Mouse (Mus musculus) layer of hippocampus, adult 2 months (tissue): ENCODE data around the gene Ddt. TPM values are rescaled to one million over a fixed set of nuclear protein-coding genes. Genes with fewer than 3 reads are reported as not detected.
A peak's percentile ranks its signal among the peaks of the same experiment; 100 is the strongest.

Source experiments
- DNase-seq, 2 experiments: peaks; one replicate each; pipeline ENCODE4 v3.0.0; 2022; ENCODE audit warnings: low spot score in 2 of 2
- H3K27ac ChIP-seq: fragments of 200-600 bp; 2 replicates; pipeline ENCODE4 v1.8.1; 2022
- H3K4me3 ChIP-seq: fragments of 200-600 bp; 2 replicates; pipeline ENCODE4 v1.8.1; 2022; ENCODE audit warnings: mild to moderate bottlenecking
- CTCF ChIP-seq: fragments of 200-600 bp; conservative IDR thresholded peaks from 2 replicates; pipeline ENCODE4 v1.8.1; 2022; ENCODE audit warnings: antibody characterized with exemption, mild to moderate bottlenecking, moderate library complexity
- long read RNA-seq, 2 experiments: library from polyadenylated mRNA; stranded (forward); transcript quantifications; one replicate each; pipeline ENCODE4 v2.0.0; 2021; ENCODE audit warnings: borderline mapping rate in 2 of 2
- total RNA-seq, 2 experiments: library from RNA; stranded (reverse); gene quantifications; 2 replicates each; pipeline ENCODE4 v1.2.3; 2021

Ddt gene
- 10 to 100 TPM; 42.3 to 46.4 TPM for total RNA-seq
- long read RNA-seq, experiment 1, transcript Ddt-201 (3 exons, 649 nt), result major isoform, 12 of 12 reads
- long read RNA-seq, experiment 1, partial matches to known transcripts, result 0 of 12 reads
- long read RNA-seq, experiment 1, other reads (novel, unspliced or antisense), result 0 of 12 reads
- long read RNA-seq, experiment 2, transcript Ddt-201 (3 exons, 649 nt), result major isoform, 14 of 18 reads
- long read RNA-seq, experiment 2, partial matches to known transcripts, result 0 of 18 reads
- long read RNA-seq, experiment 2, other reads (novel, unspliced or antisense), result 4 of 18 reads

DNA sequence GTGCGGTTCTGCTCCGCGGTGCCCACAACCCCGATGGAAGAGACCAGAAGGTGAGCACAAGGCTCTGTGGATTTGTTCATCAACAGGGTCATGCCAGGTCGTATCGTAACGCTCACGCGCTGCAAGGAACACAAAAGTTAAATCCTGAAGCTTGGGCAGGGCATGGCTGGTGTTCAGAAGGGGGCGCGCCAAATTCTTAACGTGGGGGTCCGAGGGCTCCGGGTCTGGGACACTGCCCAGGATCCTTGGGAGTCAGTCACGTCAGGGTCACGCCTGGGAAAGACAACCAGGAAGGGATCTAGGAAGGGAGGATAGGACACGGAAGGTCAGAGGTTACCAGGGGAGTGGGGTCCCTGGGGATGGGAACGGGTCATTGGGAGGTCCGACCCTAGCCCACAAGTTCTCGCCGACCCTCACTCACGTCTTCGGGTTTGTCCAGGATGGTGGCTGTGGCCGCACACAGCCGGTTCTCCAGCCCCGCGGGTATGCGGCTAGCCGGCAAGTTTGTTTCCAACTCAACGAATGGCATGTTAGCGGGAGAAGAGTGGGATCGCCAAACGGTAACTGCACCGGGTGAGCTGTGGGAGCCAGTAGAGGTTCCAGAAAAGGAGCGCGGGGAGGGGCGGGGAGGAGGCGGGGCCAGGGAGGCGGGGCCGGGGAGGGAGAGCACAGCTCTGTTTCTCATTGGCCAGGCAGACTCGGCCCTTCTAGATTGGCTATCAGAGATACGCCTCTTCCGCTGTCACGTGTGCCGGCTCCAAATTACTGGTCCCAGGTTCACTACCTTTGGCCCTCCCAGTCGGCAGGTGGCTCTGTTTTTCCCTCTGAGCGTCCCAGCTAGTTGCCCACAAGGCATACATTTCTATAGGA is at the start of gene Ddt:
TSS of gene Ddt (minus strand) at position 620 of the 870 bp plus-strand sequence.
- peak within 1 kb of the TSS; percentile 75 for H3K4me3 ChIP-seq
- peak; percentile 83 to 88 for DNase-seq
- H3K27ac ChIP-seq, result peak within 1 kb of the TSS; percentile 85
- peak; percentile 54 for TF ChIP-seq CTCF

GRCm38 (mm10) chr10:75822443-75822842 is 49.2 kb upstream of the Ddt start, which contains the start of gene Gstt4:
Gstt4 (minus strand) TSS chr10:75822543.
- DNase-seq, result no peak
- Histone ChIP-seq H3K4me3 (no peak within 1 kb of the TSS), H3K27ac (no peak within 1 kb of the TSS)
- no peak for TF ChIP-seq CTCF

DNA sequence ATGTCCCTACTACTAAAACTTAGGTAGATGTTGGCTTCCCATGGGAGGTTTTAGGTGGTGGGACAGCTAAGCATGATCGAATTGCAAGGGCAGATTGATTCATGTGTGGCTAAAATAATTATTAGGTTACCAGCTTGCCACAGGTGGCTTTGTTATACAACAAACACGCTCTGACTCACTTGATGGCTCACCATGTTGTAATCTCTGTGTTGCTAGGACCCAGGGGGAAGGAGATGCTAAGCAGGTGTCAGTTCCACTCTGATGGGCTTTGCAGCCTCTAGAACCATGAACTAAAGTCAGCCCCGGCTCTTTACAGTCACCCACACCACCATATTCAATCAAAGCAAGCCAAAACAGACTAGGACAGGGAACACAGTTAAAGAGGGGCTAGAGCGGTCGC is 46.7 kb upstream of the Ddt start:
- no peak for DNase-seq
- no peak for TF ChIP-seq CTCF
- no peak overlapping the region for H3K4me3 ChIP-seq

DNA sequence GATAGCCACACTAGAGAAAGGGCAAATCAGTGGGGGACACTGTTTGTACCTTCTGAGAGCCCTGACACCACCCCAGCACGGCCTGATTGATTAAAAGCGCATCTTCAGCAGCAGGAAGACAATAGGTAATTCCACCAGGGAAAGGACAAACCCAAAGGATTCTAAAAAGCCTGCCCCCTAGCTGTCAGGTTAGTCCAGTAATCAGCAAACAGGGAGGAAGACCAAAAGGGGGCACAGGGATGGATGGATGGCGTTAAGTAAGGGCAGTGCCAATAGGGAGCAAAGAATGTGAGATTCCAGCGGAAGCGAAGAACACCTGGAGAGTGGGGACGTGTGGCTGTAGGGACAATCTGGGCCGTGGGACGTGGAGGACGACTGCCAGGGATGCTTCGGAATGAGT is 45.4 kb upstream of the Ddt start:
- peak; percentile 55 for TF ChIP-seq CTCF
- Histone ChIP-seq H3K27ac (no peak overlapping the region), H3K4me3 (no peak overlapping the region)
- DNase-seq, result no peak

More for the DNA sequence above, 46.7 kb upstream of the Ddt start:
- H3K27ac ChIP-seq, result no peak overlapping the region

DNA sequence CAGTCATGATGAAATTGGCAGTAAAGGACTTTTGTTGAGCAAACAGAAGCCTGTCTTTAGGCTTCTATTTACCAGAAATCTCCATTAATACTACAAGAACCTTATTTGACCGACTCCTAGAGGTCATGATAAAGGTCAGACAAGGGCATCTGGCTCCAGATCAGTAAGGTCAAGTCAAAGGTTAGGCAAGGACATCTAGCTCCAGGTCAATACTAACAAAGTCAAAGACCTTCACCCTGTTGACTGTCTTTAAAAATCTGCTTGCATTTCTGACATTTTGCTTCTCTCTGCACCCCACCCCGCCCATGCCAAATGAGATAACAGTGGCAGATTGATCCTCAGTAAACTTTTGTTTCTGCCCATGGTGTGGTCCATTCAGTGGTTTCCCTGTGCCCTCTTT is 31.0 kb upstream of the Ddt start:
- TF ChIP-seq CTCF, result no peak
- no peak for DNase-seq
- Histone ChIP-seq H3K4me3 (no peak overlapping the region), H3K27ac (no peak overlapping the region)

GRCm38 (mm10) chr10:75798176-75798696 is 25.0 kb upstream of the Ddt start, which contains the start of gene Gstt1:
Gstt1 (minus strand) TSS chr10:75798584.
- Histone ChIP-seq H3K4me3 (peak within 1 kb of the TSS; percentile 65), H3K27ac (peak within 1 kb of the TSS; percentile 83)
- peak in 1 of 2 experiments; percentile 15 for DNase-seq
- no peak; the same call in 1 of the 2 replicates for TF ChIP-seq CTCF

DNA sequence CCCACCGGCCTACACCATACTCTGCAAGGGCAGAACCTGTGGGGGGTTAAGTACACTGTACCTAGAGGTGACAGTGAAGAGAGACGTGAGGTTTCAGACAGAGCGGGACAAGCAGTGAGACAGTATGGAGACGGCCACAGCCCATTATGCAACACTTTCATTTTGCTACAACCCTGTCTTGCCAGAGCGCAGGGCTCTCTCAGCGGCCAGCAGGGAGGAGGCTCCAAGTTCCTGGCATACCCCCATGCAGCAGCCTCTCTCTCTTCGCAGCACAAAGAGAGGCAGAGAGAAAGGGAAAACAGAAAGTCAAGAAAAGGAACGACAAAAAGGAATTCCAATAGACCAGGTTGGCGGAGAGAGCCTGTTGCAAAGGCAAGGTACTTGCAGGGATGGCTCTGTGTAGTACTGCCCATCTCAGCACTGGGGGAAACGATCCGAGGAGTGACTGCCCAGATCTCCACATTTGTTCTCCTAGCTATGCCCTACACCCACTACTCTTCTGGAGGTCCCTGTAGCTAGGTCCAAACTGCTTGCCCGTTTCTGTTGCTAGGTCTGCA is 24.5 kb upstream of the Ddt start:
- H3K4me3 ChIP-seq, result peak overlapping the region; percentile 65
- H3K27ac ChIP-seq, result peak overlapping the region; percentile 83
- TF ChIP-seq CTCF, result no peak
- DNase-seq, result peak in 1 of 2 experiments; percentile 24

DNA sequence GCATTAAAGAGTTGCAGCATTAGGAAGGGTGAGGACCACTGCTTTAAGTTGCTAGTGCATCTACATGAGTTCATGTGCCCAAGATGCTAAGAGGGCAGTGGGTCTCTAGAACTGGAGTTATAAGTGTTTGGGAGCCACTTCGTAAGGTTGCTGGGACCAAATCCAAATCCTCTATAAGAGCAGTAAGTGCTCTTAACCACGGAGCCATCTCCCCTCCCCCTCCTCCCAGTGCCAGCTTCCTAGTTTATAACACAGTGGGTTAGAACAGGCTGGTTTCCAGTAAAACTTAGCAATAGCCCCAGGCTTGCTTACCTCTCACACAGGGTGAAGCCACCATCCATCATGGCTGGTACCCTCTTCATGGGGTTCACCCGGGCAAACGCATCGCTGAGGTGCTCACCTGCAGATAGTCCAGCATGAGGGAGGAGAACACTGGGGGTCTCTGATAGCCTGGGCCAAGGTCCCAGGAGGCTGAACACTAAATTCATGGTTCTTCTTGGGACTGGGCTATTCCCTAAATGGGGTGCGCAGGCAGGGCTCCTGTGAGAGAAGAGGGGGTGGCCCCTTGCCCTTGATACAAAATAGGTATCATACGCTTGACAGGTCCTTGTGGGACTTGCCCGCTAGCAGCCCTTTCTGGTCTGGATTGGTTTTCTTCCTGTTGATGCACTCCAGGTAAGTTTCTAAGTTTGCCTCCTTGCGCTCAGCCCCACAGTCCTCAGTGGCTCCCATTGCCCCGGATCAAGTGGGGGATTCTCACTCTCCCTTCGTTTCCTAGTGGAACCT is 23.7 kb upstream of the Ddt start:
- no peak for TF ChIP-seq CTCF
- H3K4me3 ChIP-seq, result peak overlapping the region; percentile 65; the same call in 1 of the 2 replicates
- H3K27ac ChIP-seq, result no peak overlapping the region
- no peak for DNase-seq

GRCm38 (mm10) chr10:75794880-75795279 is 21.7 kb upstream of the Ddt start:
- H3K27ac ChIP-seq, result no peak overlapping the region
- H3K4me3 ChIP-seq, result no peak overlapping the region
- no peak for DNase-seq
- no peak for TF ChIP-seq CTCF

- Histone ChIP-seq H3K27ac (no peak overlapping the region), H3K4me3 (no peak overlapping the region)
- DNase-seq, result no peak
- peak; percentile 51 for TF ChIP-seq CTCF
These were observed 17.6 kb upstream of the Ddt start for GRCm38 (mm10) chr10:75790773-75791172.

- Histone ChIP-seq H3K4me3 (no peak overlapping the region), H3K27ac (no peak overlapping the region)
- no peak for DNase-seq
- TF ChIP-seq CTCF, result no peak
These were observed 16.6 kb upstream of the Ddt start for GRCm38 (mm10) chr10:75789841-75790240.

DNA sequence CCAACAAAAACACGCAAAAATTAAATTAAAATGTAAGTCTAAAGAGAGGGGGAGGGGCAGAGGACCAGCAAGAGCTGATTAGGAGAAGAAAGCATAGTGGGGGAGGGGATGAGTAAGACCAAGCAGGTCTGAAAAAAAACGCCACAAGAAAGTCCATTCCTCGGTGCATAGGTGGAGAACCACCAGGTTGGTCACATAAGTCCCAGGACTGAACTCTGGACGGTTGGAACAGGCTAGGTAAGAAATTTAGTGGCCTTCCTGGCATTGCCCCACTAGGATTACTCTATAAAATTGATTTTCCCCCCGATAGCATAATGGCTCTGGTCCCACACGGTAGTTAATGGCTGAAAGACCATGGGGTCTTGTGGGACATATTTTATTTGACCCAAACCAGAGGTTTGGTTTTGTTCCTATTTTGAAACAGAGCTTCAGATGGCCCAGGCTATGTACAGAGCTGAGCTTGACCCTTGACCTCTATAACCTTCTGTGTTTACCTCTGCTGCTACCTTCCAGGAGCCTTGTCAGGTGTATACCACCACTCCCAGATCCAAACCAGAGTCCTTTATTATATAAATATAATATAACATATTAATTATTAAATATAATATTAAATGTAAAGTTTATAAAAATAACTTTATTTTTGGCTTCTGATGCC is 16.0 kb upstream of the Ddt start:
- no peak overlapping the region for H3K27ac ChIP-seq
- no peak for TF ChIP-seq CTCF
- DNase-seq, result no peak
- H3K4me3 ChIP-seq, result no peak overlapping the region
